Mouse (Mus musculus): ENCODE results near the gene Lmntd1.

DNA sequence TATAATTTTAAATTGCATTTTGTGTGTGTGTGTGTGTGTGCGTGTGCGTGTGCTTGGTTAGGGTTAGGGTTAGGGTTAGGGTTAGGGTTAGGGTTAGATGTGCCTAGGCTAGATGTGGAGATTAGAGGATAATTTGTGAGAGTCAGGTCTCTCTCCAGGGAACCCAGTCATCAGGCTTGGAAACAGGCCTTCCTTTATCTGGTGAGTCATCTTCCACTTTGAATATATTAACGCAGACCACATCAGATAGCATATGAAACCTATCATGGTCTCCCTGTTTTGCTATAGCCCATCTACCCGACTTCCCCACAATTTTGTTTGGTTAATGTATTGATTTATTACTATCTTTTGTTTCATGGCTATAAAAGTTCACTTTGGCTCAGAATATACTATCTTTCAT is 242.5 kb downstream of the Lmntd1 start:
- TF ChIP-seq POLR2AphosphoS2 (IDR thresholded peaks at IDR 0.05; ENCODE audit: low read depth, low read length) (no peak), CTCF (conservative IDR thresholded peaks at IDR 0.05 in 1 of 2, IDR thresholded peaks at IDR 0.05 in 1 of 2; ENCODE audit: low read depth in 2 of 2, low read length in 2 of 2) (no peak), ZC3H11A (IDR thresholded peaks at IDR 0.05; ENCODE audit: low read depth, low read length) (no peak), ELF1 (IDR thresholded peaks at IDR 0.05; ENCODE audit: low read depth, low read length) (no peak), EP300 (IDR thresholded peaks at IDR 0.05; ENCODE audit: low read length) (no peak), MAFK (IDR thresholded peaks at IDR 0.05; ENCODE audit: insufficient replicate concordance, low read length) (no peak), NRF1 (IDR thresholded peaks at IDR 0.05; ENCODE audit: low read depth, low read length) (no peak), JUN (IDR thresholded peaks at IDR 0.05; ENCODE audit: insufficient read depth, low read depth, low read length) (no peak), USF2 (conservative IDR thresholded peaks at IDR 0.05; ENCODE audit: low read depth, low read length) (no peak), NELFE (IDR thresholded peaks at IDR 0.05; ENCODE audit: low read depth, low read length) (no peak)

Data from CH12.LX (cell line).